Mouse (Mus musculus) induced T-regulatory cell, adult 2 months (primary cell): ENCODE data around the gene Osbpl6.
A peak's percentile ranks its signal among the peaks of the same experiment; 100 is the strongest.

Experiments
- DNase-seq: peaks from one replicate; pipeline ENCODE4 v3.0.0-alpha.2; 2012; ENCODE audit warnings: low read depth

The Osbpl6 gene

DNA sequence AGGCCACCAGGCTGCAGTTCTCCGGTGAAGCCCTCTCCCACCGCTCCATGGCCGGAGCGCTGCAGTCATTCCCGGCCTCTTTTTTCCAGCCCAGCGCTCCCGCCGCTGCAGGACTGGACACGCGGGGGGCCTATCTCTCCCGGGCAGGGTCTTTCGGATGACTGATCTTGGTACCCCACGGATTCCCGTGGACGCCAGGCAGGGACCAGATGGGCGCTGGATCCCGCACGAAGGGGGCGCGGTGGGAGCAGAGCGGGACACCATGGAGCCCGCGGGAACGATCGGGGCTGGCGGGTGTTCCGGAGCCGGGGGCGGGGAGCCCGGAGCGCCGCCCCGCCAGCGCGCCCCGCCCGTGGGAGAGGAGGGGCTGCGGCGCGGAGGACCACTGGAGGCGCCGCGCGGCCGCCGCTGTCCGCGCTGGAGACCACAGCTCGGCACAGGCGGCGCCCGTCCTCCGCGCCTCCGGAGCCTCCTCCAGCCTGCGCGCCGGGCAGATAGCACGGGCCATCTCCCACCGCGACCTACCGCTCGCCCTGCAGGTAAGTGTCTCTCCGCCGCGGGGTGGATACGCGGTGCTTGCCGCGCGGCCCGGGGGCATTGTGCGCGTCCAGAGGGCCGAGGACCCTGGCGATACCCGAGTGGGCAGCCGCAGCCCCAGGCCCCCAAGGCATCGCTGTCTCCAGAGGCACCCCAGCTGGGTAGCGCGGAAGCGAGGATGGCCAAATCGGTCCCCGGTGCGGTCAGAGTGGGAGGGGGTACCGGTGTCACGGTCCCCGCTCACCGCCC is at the start of gene Osbpl6:
TSS of gene Osbpl6 (plus strand) at position 358 of the 786 bp plus-strand sequence.
- peak; percentile 49 for DNase-seq

DNA sequence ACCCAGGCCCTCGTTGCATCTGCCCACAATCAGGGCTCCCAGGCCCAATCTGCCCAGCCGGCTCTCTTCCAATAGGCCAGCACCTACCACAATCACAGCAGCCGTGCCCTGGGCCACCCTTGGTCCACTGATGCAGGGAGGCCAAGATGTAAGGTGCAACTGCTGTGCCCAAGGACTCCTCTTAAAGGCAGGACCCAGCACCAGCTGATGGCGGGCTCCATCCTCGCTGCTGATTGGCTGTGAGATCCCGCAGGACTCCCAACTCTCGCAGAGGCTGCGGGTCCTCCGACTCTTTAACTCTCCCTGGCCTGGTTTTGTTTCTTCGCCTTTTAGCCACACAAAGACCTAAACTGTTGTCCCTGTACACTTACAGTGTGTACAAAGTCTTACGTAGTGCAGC is 46.1 kb upstream of the Osbpl6 start, which contains the start of gene Cyct:
TSS of gene Cyct (minus strand) at position 225 of the 400 bp plus-strand sequence.
- no peak for DNase-seq

DNA sequence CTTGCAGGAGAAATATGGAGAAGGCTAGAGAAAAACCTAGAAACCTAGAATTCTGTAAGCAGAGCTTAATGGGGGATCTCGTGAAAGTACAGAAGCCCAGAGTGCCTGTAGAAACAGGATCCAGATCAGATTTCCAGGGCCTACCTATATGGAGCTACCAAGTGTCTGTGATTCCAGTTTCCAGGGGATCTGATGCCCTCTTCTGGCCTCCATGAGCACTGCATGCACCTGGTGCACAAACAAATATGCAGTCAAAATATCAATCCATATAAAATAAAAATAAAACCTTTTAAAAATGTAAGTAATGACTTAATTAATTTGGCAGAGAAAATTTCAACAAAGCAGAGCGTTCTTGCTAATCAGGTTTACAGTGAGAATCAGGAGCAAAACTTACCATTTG is 44.2 kb upstream of the Osbpl6 start:
- no peak for DNase-seq

DNA sequence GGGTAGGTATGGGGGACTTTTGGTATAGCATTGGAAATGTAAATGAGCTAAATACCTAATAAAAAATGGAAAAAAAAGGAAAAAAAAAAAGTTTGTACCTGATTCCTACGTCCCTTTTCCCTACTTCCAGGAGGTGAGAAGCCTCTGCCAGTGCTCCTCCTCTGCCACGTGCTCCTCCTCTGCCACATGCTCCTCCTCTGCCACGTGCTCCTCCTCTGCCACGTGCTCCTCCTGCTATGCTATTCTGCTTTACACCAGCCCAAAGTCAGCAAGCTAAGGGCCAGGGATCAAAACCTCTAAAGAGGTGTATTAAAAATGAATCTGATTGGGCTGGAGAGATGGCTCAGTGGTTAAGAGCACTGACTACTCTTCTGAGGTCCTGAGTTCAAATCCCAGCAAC is 40.5 kb upstream of the Osbpl6 start:
- DNase-seq = no peak

DNA sequence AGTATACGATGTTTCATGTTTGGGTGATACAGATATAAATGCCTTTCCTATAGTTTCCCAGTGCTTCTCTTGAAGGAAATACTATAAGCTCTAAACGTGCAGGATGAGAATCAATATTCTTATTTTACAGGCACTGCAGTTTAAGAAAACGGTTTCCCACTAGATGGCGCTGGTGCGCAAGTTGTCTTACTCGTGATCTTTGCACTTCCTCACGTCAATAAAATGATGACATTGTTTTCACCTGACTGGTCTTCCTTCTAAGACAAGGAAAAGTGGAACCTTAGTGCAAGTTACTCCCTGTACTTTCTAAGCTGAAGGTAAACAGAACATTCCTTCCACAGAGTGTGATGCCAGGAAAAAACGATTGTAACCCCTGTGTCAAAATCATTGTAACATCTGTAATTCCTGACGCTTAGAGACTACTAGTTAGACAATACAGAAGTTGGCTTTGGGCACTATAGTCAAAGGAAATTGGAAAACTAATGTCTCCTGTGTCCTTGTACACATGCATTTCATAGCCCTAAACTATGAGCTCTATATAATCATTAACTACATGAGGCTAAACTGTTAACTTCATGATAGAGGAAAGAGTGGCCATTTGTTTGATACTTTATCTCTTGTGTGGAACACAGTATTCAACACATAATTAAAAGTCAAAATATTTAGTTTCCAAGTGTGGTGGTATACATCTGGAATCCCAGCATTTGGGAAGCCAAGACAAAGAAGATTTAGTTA is 39.0 kb upstream of the Osbpl6 start:
- peak; percentile 93 for DNase-seq

DNA sequence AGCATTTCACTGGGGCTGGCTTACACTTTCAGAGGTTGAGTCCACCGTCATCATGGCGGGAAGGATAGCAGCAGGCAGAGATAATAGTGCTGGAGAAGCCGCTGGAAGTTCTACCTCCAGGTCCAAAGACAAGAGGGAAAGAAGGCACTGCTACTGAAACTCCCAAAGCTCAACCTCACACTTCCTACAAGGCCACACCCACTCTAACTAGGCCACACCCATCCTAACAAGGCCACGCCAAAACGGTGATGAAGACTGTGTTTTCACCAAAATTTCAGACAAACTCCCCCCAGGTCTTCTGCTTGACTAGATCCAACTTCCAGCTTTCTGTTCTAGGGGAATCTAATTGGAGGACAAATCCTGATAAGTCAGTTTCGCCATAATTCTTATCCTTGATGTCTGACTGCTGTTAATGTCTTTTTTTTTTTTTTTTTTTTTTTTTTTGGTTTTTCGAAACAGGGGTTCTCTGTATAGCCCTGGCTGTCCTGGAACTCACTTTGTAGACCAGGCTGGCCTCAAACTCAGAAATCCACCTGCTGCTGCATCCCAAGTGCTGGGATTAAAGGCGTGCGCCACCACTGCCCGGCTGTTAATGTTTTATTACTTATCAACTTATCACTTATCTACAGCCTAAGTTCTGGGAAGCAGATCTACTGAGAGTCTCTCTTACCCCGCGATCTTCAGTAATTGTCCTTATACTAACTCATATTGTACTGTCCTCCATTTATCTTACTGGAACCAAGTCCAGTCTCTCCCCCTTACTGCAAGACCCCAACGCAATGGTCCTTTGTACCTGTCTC is 37.2 kb upstream of the Osbpl6 start:
- DNase-seq = peak; percentile 53

DNA sequence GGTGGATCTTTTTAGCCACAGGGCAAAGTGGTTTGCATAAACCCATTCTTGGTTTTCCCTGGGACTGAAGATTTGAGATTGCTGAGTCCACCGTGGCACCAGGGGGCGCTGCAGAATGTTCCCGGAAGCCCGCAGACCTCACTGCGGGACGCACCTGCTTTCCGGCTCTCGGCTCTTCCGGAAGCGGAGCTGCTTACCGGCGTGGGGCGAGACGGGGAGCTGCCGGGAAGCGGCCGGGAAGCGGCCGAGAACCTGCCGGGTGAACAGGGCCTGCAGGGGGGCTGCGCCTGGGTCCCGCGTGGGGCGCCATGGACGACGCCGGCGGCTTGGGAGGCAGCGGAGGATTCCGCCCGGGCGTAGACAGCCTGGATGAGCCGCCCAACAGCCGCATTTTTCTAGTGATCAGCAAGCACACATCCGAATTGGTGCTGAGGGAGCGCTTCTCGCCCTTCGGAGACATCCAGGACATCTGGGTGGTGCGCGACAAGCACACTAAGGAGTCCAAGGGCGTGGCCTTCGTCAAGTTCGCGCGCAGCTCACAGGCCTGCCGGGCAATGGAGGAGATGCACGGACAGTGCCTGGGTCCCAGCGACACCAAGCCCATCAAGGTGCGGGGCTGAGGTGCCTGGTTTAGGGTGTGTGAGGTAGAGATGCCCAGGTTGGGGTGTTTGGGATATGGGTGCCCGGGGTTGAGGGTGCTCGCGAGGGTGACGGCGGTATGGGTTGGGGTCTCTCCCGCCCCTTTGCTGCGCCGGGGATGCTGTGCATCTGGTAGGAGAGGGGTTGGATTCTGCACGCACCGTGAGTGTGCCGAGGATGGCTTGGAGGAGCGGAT is 36.3 kb upstream of the Osbpl6 start, which contains the start of gene Rbm45:
TSS of gene Rbm45 (plus strand) at position 164 of the 835 bp plus-strand sequence.
- peak; percentile 94 for DNase-seq

DNA sequence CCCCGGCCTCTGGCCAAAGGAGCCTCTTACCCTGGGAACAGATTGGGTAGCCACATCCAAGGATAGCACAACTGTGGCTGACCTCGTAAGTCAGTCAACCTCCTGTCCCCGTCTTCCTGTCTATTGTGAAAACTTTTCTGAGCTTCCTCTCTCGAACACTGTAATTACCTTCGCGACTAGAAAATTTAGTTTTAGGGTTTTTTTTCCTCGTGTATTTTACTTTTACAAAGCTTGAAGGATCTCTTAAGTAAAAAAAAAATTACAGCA is 35.7 kb upstream of the Osbpl6 start:
- peak; percentile 47 for DNase-seq

DNA sequence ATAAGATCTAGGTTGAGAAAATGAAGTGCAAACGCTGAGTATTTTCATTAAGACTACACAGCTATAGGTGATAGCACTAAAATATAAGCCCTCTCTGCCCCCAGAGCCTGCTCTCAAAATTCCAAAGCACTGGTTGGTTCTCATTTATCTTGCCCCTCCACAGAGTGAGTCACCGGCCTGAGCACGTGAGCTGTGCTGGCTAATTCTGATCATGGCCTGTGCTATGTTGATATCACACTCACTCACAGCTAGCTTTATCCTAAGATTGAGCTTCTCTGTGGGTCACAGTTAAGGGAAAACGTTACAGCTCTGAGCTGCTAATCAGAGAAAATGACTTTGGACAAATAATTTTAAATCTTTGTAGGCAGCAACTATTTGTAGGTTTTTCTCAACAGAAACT is 34.1 kb upstream of the Osbpl6 start:
- no peak for DNase-seq

DNA sequence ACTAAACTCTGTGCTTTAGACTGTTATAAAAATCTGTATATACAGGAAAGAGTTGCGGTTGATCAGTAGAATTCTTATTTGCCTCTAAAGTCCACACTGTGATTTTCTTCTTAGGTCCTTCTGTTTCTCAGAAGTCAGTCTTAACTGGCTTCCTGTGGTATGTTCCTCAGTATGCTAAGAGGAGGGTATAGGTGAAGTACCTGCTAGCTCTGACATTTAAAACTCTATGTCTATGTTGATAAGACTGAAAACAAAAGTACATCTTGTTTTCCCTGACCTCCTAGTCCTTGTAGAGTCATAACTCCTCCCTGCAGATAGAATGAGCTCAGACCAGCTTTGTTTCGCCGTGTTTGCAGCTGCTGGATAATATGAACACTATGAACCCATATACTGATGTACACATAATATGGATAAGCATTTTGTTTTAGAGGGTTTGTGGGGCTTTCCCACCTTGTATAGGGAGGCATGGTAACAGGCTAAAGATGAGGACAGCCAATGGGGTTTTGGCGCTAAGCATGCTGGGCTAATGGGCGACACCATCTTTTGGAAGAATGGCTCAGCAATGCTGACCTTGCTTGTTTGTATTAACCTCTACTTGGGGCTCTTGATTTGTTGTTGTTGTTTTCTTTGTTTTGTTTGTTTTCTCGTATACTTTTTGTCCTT is 31.6 kb upstream of the Osbpl6 start:
- DNase-seq = peak; percentile 71

DNA sequence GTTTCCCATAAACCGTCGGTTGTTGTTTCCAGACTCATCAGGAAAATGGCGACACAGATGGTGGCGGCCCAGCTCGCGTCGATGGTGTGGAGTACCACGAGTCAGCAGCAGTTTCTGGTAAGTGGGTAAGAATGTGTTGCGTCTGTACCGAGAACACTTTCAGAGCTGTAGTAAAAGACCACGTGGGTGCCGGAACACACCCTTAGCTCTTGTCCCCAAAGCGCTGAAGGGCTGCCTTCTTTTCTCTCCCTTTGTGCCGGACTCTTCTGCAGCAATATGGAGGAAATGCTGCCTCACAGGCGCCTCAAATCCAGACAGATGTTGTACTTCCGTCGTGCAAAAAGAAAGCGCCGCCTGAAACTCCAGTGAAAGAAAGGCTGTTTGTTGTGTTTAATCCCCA is 27.7 kb upstream of the Osbpl6 start:
- no peak for DNase-seq

DNA sequence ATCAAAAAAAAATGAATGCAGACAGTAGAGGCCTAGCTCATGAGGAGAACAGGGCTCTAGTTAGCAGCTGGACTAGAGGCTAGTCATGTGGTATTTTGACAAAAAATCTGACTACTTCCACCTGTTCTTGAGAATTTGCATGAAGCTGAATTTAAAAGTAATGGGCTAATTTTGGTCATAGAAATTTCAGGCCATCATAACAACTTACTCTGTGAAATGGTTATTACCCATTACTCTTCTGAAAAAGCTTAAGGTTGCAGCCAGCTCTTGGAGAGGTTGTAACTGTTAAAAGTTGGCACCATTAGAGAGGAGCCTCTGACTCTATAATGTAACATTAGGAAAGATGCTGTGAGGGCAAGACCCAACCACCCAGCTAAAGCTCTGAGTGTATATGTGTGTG is 19.8 kb upstream of the Osbpl6 start:
- no peak for DNase-seq

DNA sequence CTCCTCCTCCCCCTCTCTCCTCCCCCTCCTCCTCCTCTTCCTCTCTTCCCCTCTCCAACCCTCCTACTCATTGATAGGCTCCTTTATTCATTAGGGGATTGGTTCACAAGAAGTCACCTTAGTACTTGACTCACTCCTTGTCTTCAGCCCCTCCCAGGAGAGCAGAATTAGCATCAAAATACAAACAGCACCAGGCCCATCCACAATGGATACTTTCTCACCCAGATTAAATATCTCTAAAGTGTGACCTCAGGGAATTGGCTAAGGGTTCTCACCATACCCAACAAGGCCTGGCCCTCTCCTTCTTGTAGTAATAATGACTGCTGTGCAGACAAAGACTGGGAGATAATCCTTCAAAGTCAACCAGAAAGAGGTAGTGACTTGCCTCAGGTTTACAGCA is 6.1 kb upstream of the Osbpl6 start:
- no peak for DNase-seq

DNA sequence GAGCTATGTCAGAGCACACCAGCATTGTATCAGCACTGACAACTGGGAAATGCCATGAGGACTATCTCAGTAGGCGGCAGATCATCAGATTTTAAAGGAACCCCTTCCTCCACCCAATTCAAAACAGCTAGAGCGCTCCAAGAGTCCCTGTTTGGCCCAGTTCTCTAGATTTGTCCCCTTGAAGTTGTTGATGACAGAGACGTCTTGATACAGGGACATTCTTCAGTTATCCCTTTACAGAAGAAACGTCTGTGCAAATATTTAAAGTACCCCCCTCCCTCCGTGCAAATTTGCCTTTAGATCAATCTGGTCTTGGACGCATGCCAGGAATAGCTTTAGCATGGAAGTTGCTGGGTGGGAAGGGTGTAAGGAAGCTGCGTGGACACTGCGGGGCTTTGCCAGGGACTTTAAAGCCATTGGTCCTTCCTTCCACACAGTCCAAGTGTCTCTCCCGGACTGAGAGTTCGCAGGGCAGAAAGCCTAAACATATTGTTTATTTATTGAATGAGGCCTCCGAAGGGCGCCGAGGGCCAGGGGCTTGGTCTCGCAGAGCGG is 635 bp upstream of the Osbpl6 start:
- peak; percentile 15 for DNase-seq

DNA sequence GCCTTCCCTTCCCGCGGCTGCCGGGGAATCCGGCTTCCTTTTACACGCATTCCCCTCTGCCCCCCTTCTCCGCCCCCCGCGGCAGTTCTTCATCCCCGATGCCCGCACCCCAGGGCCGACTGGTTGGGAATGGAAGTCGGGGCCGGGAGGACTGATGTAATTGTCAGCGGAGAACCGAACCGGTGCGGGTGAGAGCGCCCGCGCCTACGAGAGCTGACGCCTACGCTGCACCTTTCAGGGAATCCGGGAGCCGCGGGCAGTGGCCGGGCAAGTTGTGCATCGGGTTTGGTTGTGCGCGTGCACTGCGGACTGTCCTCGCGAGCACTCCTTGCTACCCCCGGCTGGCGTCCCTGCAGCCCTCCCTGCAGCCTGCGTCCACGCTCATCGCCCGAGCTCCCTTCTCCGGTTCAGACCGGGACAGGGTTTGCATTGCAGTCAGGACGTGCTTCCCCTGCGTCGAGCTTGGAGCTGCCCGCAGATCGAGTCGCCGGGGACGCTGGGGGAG is 681 bp downstream of the Osbpl6 start:
- peak; percentile 36 for DNase-seq

DNA sequence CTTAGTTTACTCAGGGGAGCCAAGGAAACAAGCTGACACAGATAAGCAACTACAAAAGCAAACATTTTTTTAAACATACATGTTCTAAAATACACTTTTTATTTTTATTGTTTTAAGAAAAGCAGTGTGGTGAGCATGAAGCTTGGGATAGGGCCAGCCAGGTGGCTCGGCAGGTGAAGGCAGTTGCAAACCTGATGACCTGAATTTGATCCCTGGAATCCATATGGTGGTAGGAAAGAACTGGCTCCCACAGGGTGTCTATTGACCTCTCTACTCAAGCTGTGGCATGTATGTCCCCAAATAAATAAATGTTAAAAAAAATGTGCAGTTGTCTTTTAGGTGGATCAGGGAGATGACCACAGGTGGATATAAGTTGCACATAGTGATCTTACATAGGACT is 3.2 kb downstream of the Osbpl6 start:
- DNase-seq = no peak

DNA sequence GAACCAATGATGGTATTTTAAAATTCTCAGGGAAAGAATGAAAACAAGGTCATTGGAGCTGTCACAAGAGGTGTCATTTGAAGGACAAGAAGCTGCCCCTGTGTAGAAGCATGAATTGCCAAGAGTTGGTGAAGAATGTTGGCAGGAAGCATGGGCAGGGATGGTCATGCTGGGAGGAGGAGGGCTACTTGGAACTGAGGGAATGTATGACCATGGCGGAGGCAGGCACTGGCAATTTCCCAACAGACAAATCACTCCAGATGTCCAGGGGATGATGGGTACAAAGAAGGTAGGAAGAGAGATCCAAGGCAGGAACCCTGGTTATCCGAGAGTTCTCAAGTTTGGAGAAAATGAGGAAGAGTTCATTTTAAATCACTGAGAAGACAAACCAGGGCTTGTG is 3.7 kb downstream of the Osbpl6 start:
- DNase-seq = no peak

DNA sequence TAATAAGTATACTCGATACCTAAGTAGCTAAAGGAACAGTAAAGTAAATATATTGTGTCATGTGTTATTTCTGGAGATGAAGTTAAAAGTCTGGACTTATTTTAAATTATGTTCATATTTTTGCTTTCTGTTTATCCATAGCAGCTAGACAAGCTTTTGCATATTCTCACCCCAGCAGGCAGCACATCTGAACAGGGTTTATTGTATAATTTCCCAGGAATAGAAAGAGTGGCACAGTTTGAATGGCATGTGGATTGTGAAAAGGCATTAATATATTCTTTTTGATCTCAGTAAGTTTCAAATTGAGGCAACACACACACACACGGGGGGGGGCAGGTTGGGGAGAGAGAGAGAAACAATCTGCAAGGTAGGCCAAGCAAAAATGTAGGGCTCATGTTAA is 6.6 kb downstream of the Osbpl6 start:
- DNase-seq = no peak

DNA sequence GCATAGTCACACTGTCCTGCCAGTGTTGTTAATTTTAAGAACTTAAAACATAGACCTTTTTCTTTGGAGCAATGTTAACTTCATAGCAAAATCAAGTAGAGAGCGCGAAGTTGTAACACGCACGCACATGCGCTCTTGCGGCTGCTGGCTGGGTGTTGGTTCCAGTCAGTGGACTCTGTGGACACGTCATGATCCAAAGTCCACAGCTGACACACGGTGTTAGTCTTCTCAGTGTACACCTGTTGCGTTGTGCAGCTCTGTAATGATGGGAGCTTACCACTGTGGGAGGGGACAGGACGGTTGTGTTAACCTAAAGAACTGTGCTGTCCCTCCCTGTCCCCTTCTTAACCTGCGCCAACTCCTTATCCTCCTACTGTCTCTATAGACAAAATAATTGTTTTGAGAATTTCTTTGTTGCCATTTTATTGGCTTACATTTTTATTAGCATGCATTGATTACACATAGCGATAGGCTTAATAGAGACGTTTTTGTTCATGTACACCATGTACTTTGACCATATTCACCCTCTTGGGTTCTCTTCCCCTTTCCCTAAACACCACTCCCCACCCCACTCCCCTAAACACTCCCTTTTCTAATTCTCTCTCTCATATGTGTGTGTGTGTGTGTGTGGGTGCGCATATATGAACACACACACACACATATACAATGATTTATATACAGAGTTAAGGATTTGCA is 11.3 kb downstream of the Osbpl6 start:
- no peak for DNase-seq

DNA sequence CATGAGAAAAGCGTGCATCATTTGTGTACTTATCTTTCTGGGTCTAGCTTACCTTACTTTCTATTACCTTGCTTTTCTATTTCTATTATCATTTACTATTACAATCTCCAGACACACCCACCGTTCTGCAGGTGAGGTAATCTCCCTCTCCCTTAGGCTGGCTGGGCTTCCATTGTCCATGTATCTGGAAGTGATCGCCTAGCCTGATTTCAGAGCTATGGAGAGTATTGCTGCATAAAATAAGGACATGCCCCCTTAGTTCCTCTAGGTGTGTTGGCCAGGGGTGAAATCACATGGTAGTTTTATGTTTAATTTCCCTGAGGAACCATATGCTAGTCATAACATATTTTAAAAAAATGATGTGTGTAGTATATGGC is 11.8 kb downstream of the Osbpl6 start:
- DNase-seq = no peak
